Mouse (Mus musculus) T-cell, adult 2 months (primary cell): Measurements from ENCODE around the gene Gna15.

Experiments used
- DNase-seq: peaks from one replicate; pipeline ENCODE4 v3.0.0; 2022; ENCODE audit warnings: low spot score

The Gna15 gene

GRCm38 (mm10) chr10:81524051-81524605, at the start of gene Gna15:
Gene Gna15, minus strand, starts transcription at chr10:81524225.
- DNase-seq = no peak

GRCm38 (mm10) chr10:81572975-81573374, 49.0 kb upstream of the Gna15 start:
- DNase-seq = no peak

- no peak for DNase-seq
Measured at GRCm38 (mm10) chr10:81572133-81572671, 48.2 kb upstream of the Gna15 start.

GRCm38 (mm10) chr10:81571501-81571876, 47.5 kb upstream of the Gna15 start:
- DNase-seq = peak; percentile 90

GRCm38 (mm10) chr10:81570831-81571500, 46.9 kb upstream of the Gna15 start:
- peak; percentile 71 for DNase-seq

GRCm38 (mm10) chr10:81570238-81570800, 46.3 kb upstream of the Gna15 start:
- no peak for DNase-seq

- DNase-seq = no peak
Measured at GRCm38 (mm10) chr10:81569507-81570237, 45.6 kb upstream of the Gna15 start.

GRCm38 (mm10) chr10:81568381-81569191, 44.6 kb upstream of the Gna15 start:
- DNase-seq = no peak

- no peak for DNase-seq
Measured at GRCm38 (mm10) chr10:81565257-81566228, 41.5 kb upstream of the Gna15 start.

GRCm38 (mm10) chr10:81564734-81565133, 40.7 kb upstream of the Gna15 start:
- DNase-seq = peak; percentile 69

GRCm38 (mm10) chr10:81564216-81564615, 40.2 kb upstream of the Gna15 start:
- no peak for DNase-seq

- no peak for DNase-seq
Measured at GRCm38 (mm10) chr10:81563481-81563880, 39.5 kb upstream of the Gna15 start.

- no peak for DNase-seq
Measured at GRCm38 (mm10) chr10:81562411-81562810, 38.4 kb upstream of the Gna15 start.

- DNase-seq = peak; percentile 94
Measured at GRCm38 (mm10) chr10:81560719-81561459, 36.9 kb upstream of the Gna15 start.

GRCm38 (mm10) chr10:81559627-81560539, 35.9 kb upstream of the Gna15 start:
- peak; percentile 63 for DNase-seq

- peak; percentile 74 for DNase-seq
Measured at GRCm38 (mm10) chr10:81559163-81559626, 35.2 kb upstream of the Gna15 start, which contains the start of gene Aes. Gene Aes, plus strand, starts transcription at chr10:81559488.

GRCm38 (mm10) chr10:81557491-81557890, 33.5 kb upstream of the Gna15 start:
- DNase-seq = no peak

GRCm38 (mm10) chr10:81556282-81556681, 32.3 kb upstream of the Gna15 start:
- DNase-seq = no peak
